Mouse (Mus musculus): ENCODE results near the gene Amh. TPM values are rescaled to one million over a fixed set of nuclear protein-coding genes. Genes with fewer than 3 reads are reported as not detected.

Gene Amh
- polyA plus RNA-seq, 1 experiment from 2014 or later, result 0.10 TPM

DNA sequence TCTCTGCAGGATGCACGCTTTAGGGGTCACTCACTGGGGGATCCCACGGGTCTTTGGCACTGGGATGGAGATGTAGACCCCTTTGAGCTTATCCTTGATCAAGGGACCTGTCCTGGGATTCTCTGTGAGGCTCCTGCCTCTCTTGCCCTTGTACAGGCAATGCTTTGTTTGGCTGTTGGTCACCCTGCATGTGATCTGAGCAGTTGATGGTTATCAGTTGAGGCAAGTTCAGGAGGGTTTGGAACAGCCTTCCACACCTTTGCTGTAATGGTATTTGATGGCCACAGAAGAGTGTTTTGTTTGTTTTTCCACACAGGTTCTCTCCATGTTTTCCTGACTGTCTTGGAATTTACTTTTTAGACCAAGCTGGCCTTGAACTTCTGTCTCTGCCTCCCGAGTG, 43.2 kb upstream of the Amh start:
- H3K36me3 ChIP-seq (ENCODE audit: control insufficient read depth, insufficient read depth, low read length), result peaks cover 26% of the 10 kb centered on the region
- H3K4me2 ChIP-seq (ENCODE audit: low read length), result no peak overlapping the region
- no peak for ATAC-seq
- no peaks in the 10 kb centered on the region for H3K9me3 ChIP-seq (replicated peaks; ENCODE audit: control insufficient read depth, low read length)
- no peak overlapping the region for H3K9ac ChIP-seq (ENCODE audit: low read length)
- no peak overlapping the region for H3K4me3 ChIP-seq (ENCODE audit: low read depth, low read length)
- DNase-seq (ENCODE audit: low spot score), result no peak
- H3K27ac ChIP-seq (ENCODE audit: low read depth, low read length), result no peak overlapping the region
- 67% methylated on average over 3 of the region's 3 CpGs for WGBS
- H3K4me1 ChIP-seq (ENCODE audit: control insufficient read depth, insufficient read depth, low read length), result peaks cover 8% of the 10 kb centered on the region
- H3K27me3 ChIP-seq (replicated peaks; ENCODE audit: control insufficient read depth, insufficient read depth, low read length), result no peaks in the 10 kb centered on the region

DNA sequence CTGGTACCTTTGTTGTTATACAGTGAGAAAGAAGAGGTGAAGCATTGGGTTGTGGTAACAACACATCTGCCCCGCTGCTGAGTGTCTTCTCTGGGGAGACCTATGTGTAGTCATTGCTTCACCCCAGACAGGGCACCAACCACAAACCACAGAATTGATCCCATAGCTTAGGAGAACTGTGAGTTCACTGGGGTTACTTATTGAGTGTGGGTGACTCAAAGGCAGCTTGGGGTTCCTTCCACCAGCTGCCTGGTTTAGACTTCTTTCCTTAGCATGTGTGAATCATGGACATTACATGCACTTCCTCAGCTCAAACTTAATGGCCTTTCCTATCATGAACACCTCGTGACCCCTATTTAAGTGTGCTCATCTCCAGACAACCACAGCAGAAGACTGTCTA, 41.5 kb upstream of the Amh start:
- Histone ChIP-seq H3K36me3 (ENCODE audit: control insufficient read depth, insufficient read depth, low read length) (peaks cover 41% of the 10 kb centered on the region), H3K9ac (ENCODE audit: low read length) (no peak overlapping the region), H3K27me3 (replicated peaks; ENCODE audit: control insufficient read depth, insufficient read depth, low read length) (no peaks in the 10 kb centered on the region), H3K4me1 (ENCODE audit: control insufficient read depth, insufficient read depth, low read length) (no peaks in the 10 kb centered on the region), H3K4me2 (ENCODE audit: low read length) (no peak overlapping the region), H3K9me3 (replicated peaks; ENCODE audit: control insufficient read depth, low read length) (no peaks in the 10 kb centered on the region), H3K27ac (ENCODE audit: low read depth, low read length) (no peak overlapping the region), H3K4me3 (ENCODE audit: low read depth, low read length) (no peak overlapping the region)
- ATAC-seq (no peak), DNase-seq (ENCODE audit: low spot score) (no peak)
- WGBS, result 84% methylated on average over 2 of the region's 2 CpGs

DNA sequence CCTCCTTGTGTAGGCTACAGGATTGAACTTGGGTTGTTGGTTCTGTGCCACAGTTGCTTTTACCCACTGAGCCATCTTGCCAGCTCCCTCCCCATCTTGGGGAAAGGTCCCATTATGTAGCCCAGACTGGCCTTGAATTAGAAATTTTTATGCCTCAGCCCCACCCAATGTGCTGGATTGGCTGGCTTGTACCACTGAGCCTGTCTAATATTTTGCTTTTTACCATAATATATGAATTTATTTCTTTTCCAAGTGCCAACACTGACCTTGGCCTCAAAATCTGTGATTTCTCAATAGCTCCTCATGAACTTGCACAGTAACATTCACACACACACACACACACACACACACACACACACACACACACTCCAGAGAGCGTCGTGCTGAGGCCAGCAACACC, 39.3 kb upstream of the Amh start:
- Histone ChIP-seq H3K4me3 (ENCODE audit: low read depth, low read length) (no peak overlapping the region), H3K4me1 (ENCODE audit: control insufficient read depth, insufficient read depth, low read length) (no peaks in the 10 kb centered on the region), H3K36me3 (ENCODE audit: control insufficient read depth, insufficient read depth, low read length) (peaks cover 60% of the 10 kb centered on the region), H3K9ac (ENCODE audit: low read length) (no peak overlapping the region), H3K4me2 (ENCODE audit: low read length) (no peak overlapping the region), H3K27me3 (replicated peaks; ENCODE audit: control insufficient read depth, insufficient read depth, low read length) (no peaks in the 10 kb centered on the region), H3K9me3 (replicated peaks; ENCODE audit: control insufficient read depth, low read length) (no peaks in the 10 kb centered on the region), H3K27ac (ENCODE audit: low read depth, low read length) (no peak overlapping the region)
- 87% methylated on average over 2 of the region's 2 CpGs for WGBS
- ATAC-seq, result no peak
- no peak for DNase-seq (ENCODE audit: low spot score)

DNA sequence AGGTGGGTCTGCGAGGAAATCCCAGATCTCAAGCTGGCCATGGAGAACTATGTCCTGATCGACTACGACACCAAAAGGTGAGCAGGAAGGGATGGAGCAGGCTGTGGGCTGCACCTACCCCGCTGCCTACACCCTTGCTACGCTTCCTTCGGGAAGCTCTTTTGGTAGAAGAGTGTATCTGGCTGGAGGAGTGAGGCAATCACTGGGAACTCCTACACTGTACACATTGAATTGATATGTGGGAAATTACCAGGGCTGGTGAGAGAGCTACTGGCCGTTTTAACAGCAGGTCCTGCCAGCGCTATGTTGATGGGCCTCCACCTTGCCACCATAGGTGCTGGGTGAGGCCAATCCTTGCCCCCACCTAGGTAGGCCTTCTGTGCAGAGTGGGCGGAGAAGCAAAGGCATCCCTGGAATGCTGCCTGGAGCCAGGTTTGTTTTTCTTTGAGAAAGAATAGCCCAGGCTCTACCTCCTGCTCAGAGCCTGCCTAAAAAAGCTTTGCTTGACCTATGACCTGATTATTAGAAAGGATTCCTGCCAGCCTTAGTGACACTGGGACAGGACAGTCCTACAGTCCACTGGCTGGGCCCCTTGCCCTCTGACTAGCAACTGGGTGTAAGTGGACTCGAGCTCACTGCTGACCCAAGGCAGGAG, 38.8 kb upstream of the Amh start:
- Histone ChIP-seq H3K4me1 (ENCODE audit: control insufficient read depth, insufficient read depth, low read length) (no peaks in the 10 kb centered on the region), H3K4me2 (ENCODE audit: low read length) (no peak overlapping the region), H3K9ac (ENCODE audit: low read length) (no peak overlapping the region), H3K4me3 (ENCODE audit: low read depth, low read length) (no peak overlapping the region), H3K9me3 (replicated peaks; ENCODE audit: control insufficient read depth, low read length) (no peaks in the 10 kb centered on the region), H3K27ac (ENCODE audit: low read depth, low read length) (no peak overlapping the region), H3K27me3 (replicated peaks; ENCODE audit: control insufficient read depth, insufficient read depth, low read length) (no peaks in the 10 kb centered on the region), H3K36me3 (ENCODE audit: control insufficient read depth, insufficient read depth, low read length) (peaks cover 66% of the 10 kb centered on the region)
- DNase-seq (ENCODE audit: low spot score), result no peak
- 87% methylated on average over 10 of the region's 10 CpGs for WGBS
- ATAC-seq, result no peak

DNA sequence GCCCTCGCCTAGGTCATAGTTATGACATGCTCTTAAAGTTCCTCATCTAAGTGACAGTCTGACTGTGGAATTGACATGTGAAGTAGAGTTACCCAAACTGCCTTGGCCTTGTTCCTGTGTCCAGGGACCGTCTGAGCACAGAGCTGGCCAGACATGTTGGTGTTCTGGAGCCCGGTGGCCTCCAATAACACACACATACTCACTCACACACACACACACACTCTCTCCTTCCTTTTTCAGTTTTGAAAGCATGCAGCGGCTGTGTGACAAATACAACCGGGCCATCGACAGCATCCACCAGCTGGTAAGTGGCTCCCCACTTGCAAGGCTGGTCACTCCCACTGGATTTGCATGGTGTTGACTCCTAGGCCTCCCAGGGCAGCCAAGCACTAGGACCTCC, 36.7 kb upstream of the Amh start:
- Histone ChIP-seq H3K27me3 (replicated peaks; ENCODE audit: control insufficient read depth, insufficient read depth, low read length) (no peaks in the 10 kb centered on the region), H3K4me3 (ENCODE audit: low read depth, low read length) (no peak overlapping the region), H3K4me2 (ENCODE audit: low read length) (no peak overlapping the region), H3K4me1 (ENCODE audit: control insufficient read depth, insufficient read depth, low read length) (no peaks in the 10 kb centered on the region), H3K9me3 (replicated peaks; ENCODE audit: control insufficient read depth, low read length) (no peaks in the 10 kb centered on the region), H3K9ac (ENCODE audit: low read length) (no peak overlapping the region), H3K36me3 (ENCODE audit: control insufficient read depth, insufficient read depth, low read length) (peaks cover 86% of the 10 kb centered on the region), H3K27ac (ENCODE audit: low read depth, low read length) (no peak overlapping the region)
- DNase-seq (ENCODE audit: low spot score), result no peak
- 92% methylated on average over 6 of the region's 6 CpGs for WGBS
- no peak for ATAC-seq

DNA sequence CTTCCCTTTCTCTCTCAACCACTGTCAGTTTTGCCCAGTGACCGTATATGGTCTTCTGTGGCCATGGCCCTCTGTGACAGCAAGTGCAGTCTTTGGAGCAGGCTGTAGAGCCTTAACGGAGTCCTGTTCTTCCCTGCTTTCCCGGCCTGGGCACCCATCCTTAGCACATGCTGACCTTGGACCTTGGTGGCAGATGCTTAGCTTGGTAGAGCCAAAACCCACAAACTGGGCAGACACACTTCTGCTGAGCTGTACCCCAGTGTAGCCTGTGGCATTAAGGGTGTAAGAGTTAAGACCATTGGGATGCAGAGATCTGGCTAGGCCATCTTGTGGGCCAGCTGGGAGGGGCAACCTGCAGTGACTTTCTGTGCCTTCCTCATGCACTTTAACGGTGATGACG, 31.2 kb upstream of the Amh start:
- Histone ChIP-seq H3K27ac (ENCODE audit: low read depth, low read length) (peak overlapping the region; percentile 70; the same call in 1 of the 2 replicates), H3K9me3 (replicated peaks; ENCODE audit: control insufficient read depth, low read length) (no peaks in the 10 kb centered on the region), H3K4me1 (ENCODE audit: control insufficient read depth, insufficient read depth, low read length) (no peaks in the 10 kb centered on the region), H3K9ac (ENCODE audit: low read length) (no peak overlapping the region), H3K27me3 (replicated peaks; ENCODE audit: control insufficient read depth, insufficient read depth, low read length) (no peaks in the 10 kb centered on the region), H3K4me3 (ENCODE audit: low read depth, low read length) (no peak overlapping the region), H3K4me2 (ENCODE audit: low read length) (no peak overlapping the region), H3K36me3 (ENCODE audit: control insufficient read depth, insufficient read depth, low read length) (peaks cover 97% of the 10 kb centered on the region)
- no peak for DNase-seq (ENCODE audit: low spot score)
- 84% methylated on average over 5 of the region's 5 CpGs for WGBS
- no peak for ATAC-seq

DNA sequence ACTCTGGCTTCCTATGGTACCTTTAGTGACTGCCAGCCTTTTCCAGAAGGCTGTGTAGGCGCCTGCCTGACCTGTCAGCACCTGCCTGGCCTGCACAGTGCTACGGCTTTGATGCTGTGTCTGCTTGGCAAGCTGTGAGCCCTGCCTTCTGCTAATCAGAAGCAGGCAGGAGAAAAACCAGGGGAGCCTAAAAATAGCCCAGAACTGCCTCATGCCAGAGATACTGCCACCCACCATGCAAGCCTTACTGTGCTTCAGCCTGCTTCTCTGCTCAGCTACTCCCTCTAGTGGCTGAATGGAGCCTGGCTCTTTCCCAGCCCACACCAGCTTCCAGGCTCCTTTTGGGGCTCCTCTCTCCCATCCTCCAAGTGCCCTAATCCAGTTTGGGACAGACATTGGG, 30.5 kb upstream of the Amh start:
- 45% methylated on average over 2 of the region's 2 CpGs for WGBS
- Histone ChIP-seq H3K27ac (ENCODE audit: low read depth, low read length) (peak overlapping the region; percentile 70), H3K4me2 (ENCODE audit: low read length) (no peak overlapping the region), H3K9me3 (replicated peaks; ENCODE audit: control insufficient read depth, low read length) (no peaks in the 10 kb centered on the region), H3K9ac (ENCODE audit: low read length) (no peak overlapping the region), H3K4me3 (ENCODE audit: low read depth, low read length) (no peak overlapping the region), H3K27me3 (replicated peaks; ENCODE audit: control insufficient read depth, insufficient read depth, low read length) (no peaks in the 10 kb centered on the region), H3K36me3 (ENCODE audit: control insufficient read depth, insufficient read depth, low read length) (peaks cover 99% of the 10 kb centered on the region), H3K4me1 (ENCODE audit: control insufficient read depth, insufficient read depth, low read length) (no peaks in the 10 kb centered on the region)
- peak; percentile 72 for ATAC-seq
- peak; percentile 78 for DNase-seq (ENCODE audit: low spot score)

DNA sequence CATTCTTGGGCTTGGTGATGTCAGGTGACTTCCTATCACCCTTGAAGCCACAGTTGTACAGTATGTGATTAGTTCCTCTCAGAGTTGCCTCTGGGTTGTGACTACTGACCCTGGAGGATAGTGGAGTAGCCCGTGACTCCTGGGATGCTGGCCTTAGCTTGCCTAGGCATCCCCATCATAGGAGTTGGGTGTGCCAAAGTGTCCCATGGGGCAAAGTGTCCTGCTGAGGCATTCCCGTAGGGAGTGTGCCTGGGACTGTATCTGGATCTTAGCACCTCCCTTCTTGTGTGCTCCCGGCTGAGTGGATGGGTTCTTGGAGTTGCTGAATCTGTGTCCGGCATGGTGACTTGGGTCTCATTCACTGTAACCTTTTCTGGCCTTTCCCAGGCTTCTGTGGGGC, 30.1 kb upstream of the Amh start:
- no peak overlapping the region for H3K4me3 ChIP-seq (ENCODE audit: low read depth, low read length)
- H3K4me1 ChIP-seq (ENCODE audit: control insufficient read depth, insufficient read depth, low read length), result no peaks in the 10 kb centered on the region
- no peaks in the 10 kb centered on the region for H3K9me3 ChIP-seq (replicated peaks; ENCODE audit: control insufficient read depth, low read length)
- no peak overlapping the region for H3K27ac ChIP-seq (ENCODE audit: low read depth, low read length)
- no peaks in the 10 kb centered on the region for H3K27me3 ChIP-seq (replicated peaks; ENCODE audit: control insufficient read depth, insufficient read depth, low read length)
- ATAC-seq (no peak), DNase-seq (ENCODE audit: low spot score) (no peak)
- no peak overlapping the region for H3K9ac ChIP-seq (ENCODE audit: low read length)
- no peak overlapping the region for H3K4me2 ChIP-seq (ENCODE audit: low read length)
- peaks cover 98% of the 10 kb centered on the region for H3K36me3 ChIP-seq (ENCODE audit: control insufficient read depth, insufficient read depth, low read length)
- 92% methylated on average over 4 of the region's 4 CpGs for WGBS

DNA sequence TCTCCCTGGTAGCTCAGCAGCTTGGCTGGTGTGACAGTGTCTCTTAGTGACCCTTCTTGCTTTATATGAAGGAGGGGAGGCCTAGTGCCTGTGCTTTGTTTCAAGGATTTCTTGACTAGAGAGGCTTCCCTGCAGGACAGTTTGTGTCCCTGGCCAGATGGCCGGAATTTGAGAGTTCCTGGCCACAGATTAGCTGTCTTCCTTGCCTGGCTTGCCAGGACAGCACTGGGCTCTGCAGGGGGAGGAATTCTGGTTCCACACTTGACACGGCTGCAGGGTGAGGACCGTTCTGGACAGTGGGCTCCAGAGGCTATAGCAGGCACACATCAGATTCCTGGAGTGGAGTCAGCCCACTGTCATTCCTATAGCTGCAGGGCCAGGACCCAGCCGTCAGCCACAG, 29.3 kb upstream of the Amh start:
- Histone ChIP-seq H3K9me3 (replicated peaks; ENCODE audit: control insufficient read depth, low read length) (no peaks in the 10 kb centered on the region), H3K4me1 (ENCODE audit: control insufficient read depth, insufficient read depth, low read length) (no peaks in the 10 kb centered on the region), H3K4me2 (ENCODE audit: low read length) (no peak overlapping the region), H3K27me3 (replicated peaks; ENCODE audit: control insufficient read depth, insufficient read depth, low read length) (no peaks in the 10 kb centered on the region), H3K4me3 (ENCODE audit: low read depth, low read length) (no peak overlapping the region), H3K36me3 (ENCODE audit: control insufficient read depth, insufficient read depth, low read length) (peaks cover 98% of the 10 kb centered on the region), H3K9ac (ENCODE audit: low read length) (no peak overlapping the region), H3K27ac (ENCODE audit: low read depth, low read length) (no peak overlapping the region)
- no peak for DNase-seq (ENCODE audit: low spot score)
- 91% methylated on average over 4 of the region's 4 CpGs for WGBS
- no peak for ATAC-seq

Data from forebrain, embryonic 14.5 days (tissue).